Comparison of ENCODE assay signal across 18 mouse cellular contexts in genomic region chr1:85870001-85870400, GRCm38 (mm10). TPM values are rescaled to one million over a fixed set of nuclear protein-coding genes. Genes with fewer than 3 reads are reported as not detected.
DNase-seq lines count a peak whose midpoint lies in the region; ATAC-seq and TF ChIP-seq lines count a peak whose summit lies in the region.
"Had no signal": no experiment of that assay in that cellular context is flagged by ENCODE, and none has a peak within 500 bp of the region (broad histone marks: within the 10 kb centered on the region; RNA-seq: fewer than 3 reads in every experiment).

No protein-coding gene starts in this region.

- H3K4me3 ChIP-seq in hindbrain, postnatal 0 days (ENCODE audit: low read length), result no peak overlapping the region
- H3K4me3 ChIP-seq in hindbrain, embryonic 13.5 days, result no peak overlapping the region
- no peak overlapping the region for H3K4me3 ChIP-seq in cortical plate, adult 2 months (ENCODE audit: insufficient read depth, low read length)
- no peak overlapping the region for H3K4me3 ChIP-seq in intestine, embryonic 16.5 days (ENCODE audit: low read length)
- H3K4me3 ChIP-seq: heart, embryonic 13.5 days; hindbrain, embryonic 12.5 days had no signal

- intact Hi-C loops in left cerebral cortex, postnatal 14 days (cut with DNase I), result loop anchor here (2.0 kb wide), 1 partner anchor 25 kb away; the partner anchor contains the start of gene Itm2c

- H3K27me3 ChIP-seq in hindbrain, postnatal 0 days (ENCODE audit: insufficient read depth, low read length), result no peaks in the 10 kb centered on the region
- H3K27me3 ChIP-seq in hindbrain, embryonic 13.5 days, result no peaks in the 10 kb centered on the region
- no peaks in the 10 kb centered on the region for H3K27me3 ChIP-seq in intestine, embryonic 16.5 days (replicated peaks; ENCODE audit: control insufficient read depth, insufficient read depth, low read length)
- H3K27me3 ChIP-seq: heart, embryonic 13.5 days; hindbrain, embryonic 12.5 days had no signal

- peak; percentile 67 for DNase-seq in hindbrain, postnatal 0 days (ENCODE audit: low spot score)
- peak; percentile 53 to 84 for DNase-seq in left cerebral cortex, postnatal 14 days (ENCODE audit: low spot score in 2 of 2)
- DNase-seq in urinary bladder, postnatal 25 days (ENCODE audit: low spot score), result no peak
- DNase-seq in adipocyte (ENCODE audit: low spot score), result no peak
- DNase-seq: adrenal gland, postnatal 36 days; B cell, adult 2 months; gastrocnemius, postnatal 10 days; kidney, adult 2 months; thymus, postnatal 36 days had no signal

- WGBS in hindbrain, postnatal 0 days, result 59% methylated on average over 7 of the region's 7 CpGs
- whole genome bisulfite sequencing in hindbrain, embryonic 13.5 days, result 90% methylated on average over 7 of the region's 7 CpGs
- 79% methylated on average over 7 of the region's 7 CpGs for WGBS in intestine, embryonic 16.5 days

- H3K9ac ChIP-seq in hindbrain, postnatal 0 days (replicated peaks; ENCODE audit: low read length), result no peak overlapping the region
- H3K9ac ChIP-seq in hindbrain, embryonic 13.5 days, result no peak overlapping the region
- no peak overlapping the region for H3K9ac ChIP-seq in intestine, embryonic 16.5 days (ENCODE audit: low read depth, low read length)
- H3K9ac ChIP-seq: heart, embryonic 13.5 days; hindbrain, embryonic 12.5 days had no signal

- no peak for TF ChIP-seq CTCF in hindbrain, postnatal 0 days (IDR thresholded peaks at IDR 0.05; ENCODE audit: low read depth)
- no peak for TF ChIP-seq CTCF in cortical plate, adult 2 months (IDR thresholded peaks at IDR 0.05; ENCODE audit: extremely low read depth, insufficient read depth, low read length)

- H3K27ac ChIP-seq in hindbrain, postnatal 0 days, result 0 out of 2 replicates have a peak overlapping the region, but pooled peaks have one; percentile 12
- no peak overlapping the region for H3K27ac ChIP-seq in hindbrain, embryonic 13.5 days
- peak overlapping the region; percentile 41; the same call in 1 of the 2 replicates for H3K27ac ChIP-seq in cortical plate, adult 2 months (ENCODE audit: insufficient read depth, low read length)
- no peak overlapping the region for H3K27ac ChIP-seq in intestine, embryonic 16.5 days (ENCODE audit: low read length)
- H3K27ac ChIP-seq: heart, embryonic 13.5 days; hindbrain, embryonic 12.5 days; macrophage had no signal

- H3K9me3 ChIP-seq in hindbrain, postnatal 0 days (ENCODE audit: low read length), result no peaks in the 10 kb centered on the region
- H3K9me3 ChIP-seq in hindbrain, embryonic 13.5 days, result peaks cover 21% of the 10 kb centered on the region
- H3K9me3 ChIP-seq in intestine, embryonic 16.5 days (ENCODE audit: control insufficient read depth, low read length), result peaks cover 5% of the 10 kb centered on the region; the same call in 1 of the 2 replicates
- H3K9me3 ChIP-seq: hindbrain, embryonic 12.5 days had no signal

- H3K4me2 ChIP-seq in hindbrain, postnatal 0 days (ENCODE audit: low read depth, low read length), result no peak overlapping the region
- H3K4me2 ChIP-seq in hindbrain, embryonic 13.5 days, result no peak overlapping the region
- no peak overlapping the region for H3K4me2 ChIP-seq in intestine, embryonic 16.5 days (ENCODE audit: low read depth, low read length)
- H3K4me2 ChIP-seq: heart, embryonic 13.5 days; hindbrain, embryonic 12.5 days had no signal

- H3K36me3 ChIP-seq in hindbrain, postnatal 0 days (ENCODE audit: insufficient read depth, low read length), result no peaks in the 10 kb centered on the region
- no peaks in the 10 kb centered on the region for H3K36me3 ChIP-seq in hindbrain, embryonic 13.5 days
- no peaks in the 10 kb centered on the region for H3K36me3 ChIP-seq in intestine, embryonic 16.5 days (ENCODE audit: control insufficient read depth, insufficient read depth, low read length)
- H3K36me3 ChIP-seq: G1E; heart, embryonic 13.5 days; hindbrain, embryonic 12.5 days had no signal

- H3K4me1 ChIP-seq in hindbrain, postnatal 0 days (ENCODE audit: insufficient read depth, low read length), result no peaks in the 10 kb centered on the region
- H3K4me1 ChIP-seq in hindbrain, embryonic 13.5 days (replicated peaks), result no peaks in the 10 kb centered on the region
- H3K4me1 ChIP-seq in cortical plate, adult 2 months (ENCODE audit: control insufficient read depth, insufficient read depth, low read length), result peaks cover 2% of the 10 kb centered on the region; the same call in 1 of the 2 replicates
- no peaks in the 10 kb centered on the region for H3K4me1 ChIP-seq in intestine, embryonic 16.5 days (ENCODE audit: control insufficient read depth, insufficient read depth, low read length)
- H3K4me1 ChIP-seq: hindbrain, embryonic 12.5 days had no signal

- ATAC-seq in hindbrain, postnatal 0 days, result peak; percentile 75
- ATAC-seq in hindbrain, embryonic 13.5 days (ENCODE audit: low FRiP score), result no peak
- ATAC-seq in cerebellum, adult (ENCODE audit: insufficient number of reproducible peaks, low FRiP score, low TSS enrichment), result peak; percentile 88
- ATAC-seq in intestine, embryonic 16.5 days, result no peak

- no peak for TF ChIP-seq POLR2A in cortical plate, adult 2 months (IDR thresholded peaks at IDR 0.05; ENCODE audit: extremely low read depth, insufficient read depth, low read length)

RNA-seq across cellular contexts. Expression of gene Itm2c, which starts 24.1 kb away (rescaled TPM):
- 329 and 336 TPM in 2 replicates for total RNA-seq in hindbrain, postnatal 0 days (2014; rRNA removed)
- polyA plus RNA-seq in hindbrain, postnatal 0 days (2015; fragmentation: Nextera tagmentation; extraction: Ambion mirVana), result 244 and 253 TPM in 2 replicates
- 166 and 167 TPM in 2 replicates for polyA plus RNA-seq in hindbrain, embryonic 13.5 days (2015; fragmentation: Nextera tagmentation; extraction: Ambion mirVana)
- polyA plus RNA-seq in cortical plate, adult 2 months (2012; rRNA removed), result 835 and 861 TPM in 2 replicates
- 100 to 1,000 TPM; 521 to 559 TPM for total RNA-seq in left cerebral cortex, postnatal 14 days (2021)
- polyA plus RNA-seq in intestine, embryonic 16.5 days (2015; fragmentation: Nextera tagmentation; extraction: Ambion mirVana), result 129 and 141 TPM in 2 replicates

RNA-seq across cellular contexts. Expression of gene 4933407L21Rik, which starts 58.3 kb away (rescaled TPM):
- 11.8 and 18.8 TPM in 2 replicates for total RNA-seq in hindbrain, postnatal 0 days (2014; rRNA removed)
- 12.3 and 13.9 TPM in 2 replicates for polyA plus RNA-seq in hindbrain, postnatal 0 days (2015; fragmentation: Nextera tagmentation; extraction: Ambion mirVana)
- polyA plus RNA-seq in hindbrain, embryonic 13.5 days (2015; fragmentation: Nextera tagmentation; extraction: Ambion mirVana), result 3.5 and 3.6 TPM in 2 replicates
- polyA plus RNA-seq in cortical plate, adult 2 months (2012; rRNA removed), result 6.6 and 7.8 TPM in 2 replicates
- total RNA-seq in left cerebral cortex, postnatal 14 days (2021), result 1 to 10 TPM; 7.8 to 9.6 TPM
- 0.09 and 0.22 TPM in 2 replicates for polyA plus RNA-seq in intestine, embryonic 16.5 days (2015; fragmentation: Nextera tagmentation; extraction: Ambion mirVana)
- total RNA-seq: adrenal gland, postnatal 36 days; gastrocnemius, postnatal 10 days had no signal
- polyA plus RNA-seq: G1E; heart, embryonic 13.5 days; liver, embryonic 16.5 days; macrophage had no signal

Comparison
In these comparisons a context has a peak if more than half of its experiments do, and no peak if none do; other contexts are left out.
1. ATAC-seq: peak in hindbrain, postnatal 0 days (single experiment) and cerebellum, adult (single experiment); none in hindbrain, embryonic 13.5 days (single experiment) and intestine, embryonic 16.5 days (single experiment).
2. H3K27ac ChIP-seq: peak in hindbrain, postnatal 0 days (single experiment) and cortical plate, adult 2 months (single experiment); none in hindbrain, embryonic 13.5 days (single experiment) and intestine, embryonic 16.5 days (single experiment).
3. DNase-seq: peak in hindbrain, postnatal 0 days (single experiment) and left cerebral cortex, postnatal 14 days (2 of 2); none in urinary bladder, postnatal 25 days (single experiment) and adipocyte (single experiment).